In genomic region chr8:85007686-85008085, GRCm38 (mm10) we compare ENCODE assay signal across 8 mouse cellular contexts. TPM values are rescaled to one million over a fixed set of nuclear protein-coding genes. Genes with fewer than 3 reads are reported as not detected.
DNase-seq lines count a peak whose midpoint lies in the region; ATAC-seq and TF ChIP-seq lines count a peak whose summit lies in the region.

No protein-coding gene starts in this region.

- DNase-seq in CD4-positive, CD25-positive, alpha-beta regulatory T cell, adult 2 months (ENCODE audit: low read depth, low spot score): peak; percentile 67
- DNase-seq in layer of hippocampus, adult 2 months (ENCODE audit: low spot score in 2 of 2): no peak
- DNase-seq in layer of hippocampus, postnatal 14 days (ENCODE audit: low spot score in 2 of 2): no peak
- DNase-seq in kidney, postnatal 10 days: peak; percentile 58
- DNase-seq in naive thymus-derived CD4-positive, alpha-beta T cell, adult 2 months (ENCODE audit: low read depth): peak; percentile 62
- no peak for DNase-seq in layer of hippocampus, adult 9-11 months
- DNase-seq in left cerebral cortex, postnatal 4 days: no peak

- no peak for ATAC-seq in CD4-positive, CD25-positive, alpha-beta regulatory T cell, adult 4 months

- peak; percentile 62 for TF ChIP-seq CTCF in layer of hippocampus, adult 2 months (conservative IDR thresholded peaks at IDR 0.05)

- H3K27ac ChIP-seq in layer of hippocampus, adult 2 months: no peak overlapping the region

- no peak overlapping the region for H3K4me3 ChIP-seq in layer of hippocampus, adult 2 months

- intact Hi-C loops in left cerebral cortex, postnatal 4 days (cut with DNase I): no loop called here

RNA-seq across cellular contexts. Expression of gene Best2, which starts 6.6 kb away (rescaled TPM):
- not detected for polyA plus RNA-seq in CD4-positive, CD25-positive, alpha-beta regulatory T cell, adult 4 months (2017; shearing (Covaris generic))
- not detected for total RNA-seq in layer of hippocampus, adult 2 months (2021)
- not detected for total RNA-seq in layer of hippocampus, postnatal 14 days (2021)
- total RNA-seq in left cerebral cortex, postnatal 4 days (2021): not detected

RNA-seq across cellular contexts. Expression of gene Hook2, which starts 17.3 kb away (rescaled TPM):
- 1 to 10 TPM; 4.2 to 5.6 TPM for polyA plus RNA-seq in CD4-positive, CD25-positive, alpha-beta regulatory T cell, adult 4 months (2017; shearing (Covaris generic))
- total RNA-seq in layer of hippocampus, adult 2 months (2021): 1 to 10 TPM; 9.2 to 10.0 TPM
- total RNA-seq in layer of hippocampus, postnatal 14 days (2021): 1 to 10 TPM; 7.6 to 9.0 TPM
- total RNA-seq in left cerebral cortex, postnatal 4 days (2021): 10 to 100 TPM; 28.3 to 32.5 TPM

RNA-seq across cellular contexts. Expression of gene Asna1, which starts 17.4 kb away (rescaled TPM):
- 10 to 100 TPM; 53.8 to 73.8 TPM for polyA plus RNA-seq in CD4-positive, CD25-positive, alpha-beta regulatory T cell, adult 4 months (2017; shearing (Covaris generic))
- 100 to 1,000 TPM; 119 to 122 TPM for total RNA-seq in layer of hippocampus, adult 2 months (2021)
- 100 to 1,000 TPM; 108 to 115 TPM for total RNA-seq in layer of hippocampus, postnatal 14 days (2021)
- total RNA-seq in left cerebral cortex, postnatal 4 days (2021): 100 to 1,000 TPM; 106 to 107 TPM

RNA-seq across cellular contexts. Expression of gene Trir, which starts 18.9 kb away (rescaled TPM):
- polyA plus RNA-seq in CD4-positive, CD25-positive, alpha-beta regulatory T cell, adult 4 months (2017; shearing (Covaris generic)): 10 to 100 TPM; 15.5 to 28.1 TPM
- 100 to 1,000 TPM; 125 to 136 TPM for total RNA-seq in layer of hippocampus, adult 2 months (2021)
- total RNA-seq in layer of hippocampus, postnatal 14 days (2021): 100 to 1,000 TPM; 136 to 150 TPM
- total RNA-seq in left cerebral cortex, postnatal 4 days (2021): 100 to 1,000 TPM; 158 to 163 TPM

RNA-seq across cellular contexts. Expression of gene Tnpo2, which starts 29.0 kb away (rescaled TPM):
- polyA plus RNA-seq in CD4-positive, CD25-positive, alpha-beta regulatory T cell, adult 4 months (2017; shearing (Covaris generic)): 10 to 100 TPM; 15.0 to 30.1 TPM
- 100 to 1,000 TPM; 170 to 175 TPM for total RNA-seq in layer of hippocampus, adult 2 months (2021)
- 100 to 1,000 TPM; 150 to 152 TPM for total RNA-seq in layer of hippocampus, postnatal 14 days (2021)
- total RNA-seq in left cerebral cortex, postnatal 4 days (2021): 100 to 1,000 TPM; 163 to 179 TPM

Comparison
In these comparisons a context has a peak if more than half of its experiments do, and no peak if none do; other contexts are left out.
1. DNase-seq: peak in CD4-positive, CD25-positive, alpha-beta regulatory T cell, adult 2 months (single experiment), kidney, postnatal 10 days (single experiment) and naive thymus-derived CD4-positive, alpha-beta T cell, adult 2 months (single experiment); none in layer of hippocampus, adult 2 months (0 of 2), layer of hippocampus, postnatal 14 days (0 of 2), layer of hippocampus, adult 9-11 months (single experiment) and left cerebral cortex, postnatal 4 days (single experiment).